Mouse (Mus musculus) 416B (cell line): Measurements from ENCODE around the gene Grb2.

Source experiments
- DNase-seq: peaks from one replicate; pipeline ENCODE4 v3.0.0; 2011; ENCODE audit warnings: low read depth

Grb2 gene

DNA sequence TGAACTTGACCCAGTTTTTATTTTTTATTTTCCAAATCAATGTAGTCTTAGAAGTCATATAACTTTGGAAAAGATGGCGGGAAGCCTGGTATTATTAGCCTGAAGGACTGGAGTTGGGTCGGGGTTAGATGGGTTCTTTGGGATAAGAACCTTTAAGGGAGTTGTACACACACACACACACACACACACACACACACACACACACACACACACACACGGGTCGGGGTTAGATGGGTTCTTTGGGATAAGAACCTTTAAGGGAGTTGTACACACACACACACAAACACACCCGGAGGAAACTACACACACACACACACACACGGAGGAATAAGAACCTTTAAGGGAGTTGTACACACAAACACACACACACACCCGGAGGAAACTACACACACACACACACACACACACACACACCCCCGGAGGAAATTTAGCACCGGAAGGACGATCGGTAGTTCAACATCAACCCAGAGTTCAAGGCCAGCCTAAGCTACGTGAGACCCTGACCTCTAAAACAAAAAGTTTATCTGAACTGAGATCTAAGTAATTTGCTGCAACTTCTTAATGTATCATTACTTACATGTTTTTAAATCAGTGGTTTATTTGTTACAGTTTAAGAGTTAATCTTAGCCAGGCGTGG is 79.8 kb downstream of the Grb2 start:
- DNase-seq, result peak; percentile 78

DNA sequence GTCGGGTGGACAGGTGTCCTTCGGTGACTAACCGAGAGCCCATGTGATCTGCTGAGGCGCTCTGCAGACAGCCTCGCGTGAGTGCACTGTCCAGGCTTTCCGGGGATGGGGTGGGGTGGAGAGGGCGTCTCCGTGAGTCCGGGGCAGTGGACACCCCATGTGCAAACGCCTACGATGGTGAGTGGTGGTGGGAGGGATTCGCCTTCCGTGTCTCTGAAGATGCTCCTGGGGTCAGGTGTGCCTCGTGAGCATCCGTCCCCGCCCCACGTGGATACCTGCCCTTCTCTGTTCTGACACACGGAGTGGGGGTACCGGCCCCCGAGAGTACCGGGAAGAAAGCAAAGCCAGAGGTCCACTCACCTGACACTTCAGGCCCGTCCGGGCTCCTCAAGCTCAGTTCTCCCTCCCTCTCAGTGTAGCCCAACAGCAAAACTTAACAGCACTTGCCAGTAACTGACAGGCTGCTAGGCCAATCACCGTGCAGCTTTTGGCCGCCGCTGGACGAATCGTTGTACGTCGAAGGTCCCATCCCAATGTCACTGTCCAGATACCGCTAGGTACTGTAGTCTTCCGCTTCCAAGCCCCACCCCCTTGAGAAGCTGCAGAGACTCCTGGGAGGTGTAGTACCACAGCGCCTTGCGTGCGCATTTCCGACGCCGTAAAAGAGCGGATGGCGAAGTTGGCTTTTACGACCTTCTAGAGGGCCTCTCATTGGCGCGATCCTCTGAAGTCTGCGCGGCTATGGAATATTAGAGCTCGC is 80.5 kb downstream of the Grb2 start, which contains the start of gene Slc25a19:
Gene Slc25a19, minus strand, starts transcription at position 591 of the 760 bp plus-strand sequence.
- DNase-seq, result peak; percentile 100

DNA sequence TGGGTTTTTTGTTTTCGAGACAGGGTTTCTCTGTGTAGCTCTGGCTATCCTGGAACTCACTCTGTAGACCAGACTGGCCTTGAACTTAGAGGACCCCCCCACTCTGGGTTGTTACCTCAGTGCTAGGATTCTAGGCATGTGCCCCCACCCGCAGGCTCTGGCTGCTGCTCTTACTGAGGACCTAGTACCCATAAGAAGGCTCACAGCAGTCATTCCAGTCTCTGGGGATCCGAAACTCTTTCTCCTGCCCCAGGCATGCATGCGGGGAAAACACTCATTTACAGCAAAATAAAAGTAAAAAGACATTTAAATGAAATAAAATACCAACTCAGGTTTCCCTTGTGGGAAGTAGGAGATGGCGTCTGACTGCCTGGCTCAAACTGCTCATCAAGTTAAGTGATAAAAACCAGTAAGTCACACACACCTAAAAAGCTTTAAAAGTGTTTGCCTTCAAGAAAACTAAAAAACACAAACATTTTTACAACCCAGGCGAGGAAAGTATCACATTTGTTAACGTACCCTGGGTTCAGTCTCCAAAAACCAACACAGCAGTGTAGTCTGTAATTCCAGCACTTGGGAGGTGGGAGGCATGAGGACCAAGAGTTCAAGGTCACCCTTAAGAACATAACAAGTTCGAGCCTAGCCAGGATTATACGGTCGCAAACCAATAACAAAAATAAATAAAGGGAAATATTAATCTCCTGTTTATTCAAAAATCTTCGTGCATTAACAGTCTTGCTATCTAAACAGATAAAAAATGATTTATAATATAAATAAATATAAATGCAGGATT is 81.4 kb downstream of the Grb2 start:
- DNase-seq, result no peak

DNA sequence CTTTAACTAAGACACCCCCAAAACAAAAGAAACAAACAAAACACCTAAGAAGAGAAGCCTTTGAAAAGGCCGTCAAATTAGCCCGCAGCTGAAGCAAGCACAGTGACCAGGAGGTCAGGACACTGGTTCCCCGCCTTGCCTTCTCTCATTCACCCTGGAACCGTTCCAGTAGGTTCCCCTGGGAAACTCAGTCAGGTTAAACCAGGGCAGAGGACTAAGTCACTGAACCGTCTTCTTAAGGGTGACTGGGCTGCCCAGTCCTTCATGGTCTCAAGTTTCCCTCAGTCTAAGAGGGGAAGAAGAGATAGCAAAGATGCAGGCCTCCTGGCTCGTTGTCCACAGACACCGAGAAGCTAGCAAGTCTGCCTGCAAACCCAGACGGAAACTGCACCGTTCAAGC is 82.5 kb downstream of the Grb2 start:
- DNase-seq, result no peak

DNA sequence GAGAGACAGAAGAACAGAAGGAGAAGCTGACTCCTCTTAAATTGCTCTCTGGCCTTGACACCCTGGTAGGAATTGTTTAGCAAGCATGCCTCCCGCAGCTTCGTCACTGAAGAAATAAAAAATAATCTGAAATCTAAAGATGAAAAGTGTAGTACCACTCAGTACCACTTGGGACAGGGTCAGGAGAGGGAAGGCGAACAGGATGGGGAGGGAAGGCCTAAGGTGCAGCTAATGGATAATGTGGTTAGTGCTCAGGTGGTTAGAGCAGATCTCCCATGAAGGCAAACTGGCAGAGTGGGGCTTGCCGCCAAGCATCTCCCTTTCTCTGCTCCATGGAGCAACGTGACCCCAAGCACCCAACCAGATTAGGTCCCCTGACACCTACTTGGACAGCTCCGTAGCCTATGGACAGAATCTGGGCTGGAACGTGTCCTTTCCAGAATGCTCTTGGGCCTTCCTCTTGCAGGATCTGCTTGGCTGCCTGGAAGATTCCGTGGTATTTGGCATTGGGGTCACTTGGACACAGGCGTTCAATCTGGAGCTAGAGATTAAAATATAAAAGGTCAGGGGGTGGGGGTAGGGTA is 84.8 kb downstream of the Grb2 start:
- no peak for DNase-seq

DNA sequence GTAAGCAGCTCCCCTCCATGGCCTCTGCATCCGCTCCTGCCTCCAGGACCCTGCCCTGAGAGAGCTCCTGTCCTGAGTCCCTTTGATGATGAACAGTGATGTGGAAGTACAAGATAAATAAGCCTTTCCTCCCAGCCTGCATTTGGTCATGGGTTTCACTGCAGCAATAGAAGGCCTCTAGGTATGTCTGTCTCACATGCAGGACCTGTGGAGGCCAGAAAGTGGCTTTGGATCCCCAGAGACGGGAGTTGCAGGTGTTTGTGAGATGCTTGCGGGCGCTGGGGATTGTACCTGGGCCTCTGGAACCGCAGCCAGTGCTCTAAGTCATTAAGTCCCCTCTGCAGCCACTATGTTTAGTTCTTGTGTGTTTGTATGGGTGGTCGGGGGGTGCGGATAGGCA is 88.4 kb downstream of the Grb2 start:
- no peak for DNase-seq

DNA sequence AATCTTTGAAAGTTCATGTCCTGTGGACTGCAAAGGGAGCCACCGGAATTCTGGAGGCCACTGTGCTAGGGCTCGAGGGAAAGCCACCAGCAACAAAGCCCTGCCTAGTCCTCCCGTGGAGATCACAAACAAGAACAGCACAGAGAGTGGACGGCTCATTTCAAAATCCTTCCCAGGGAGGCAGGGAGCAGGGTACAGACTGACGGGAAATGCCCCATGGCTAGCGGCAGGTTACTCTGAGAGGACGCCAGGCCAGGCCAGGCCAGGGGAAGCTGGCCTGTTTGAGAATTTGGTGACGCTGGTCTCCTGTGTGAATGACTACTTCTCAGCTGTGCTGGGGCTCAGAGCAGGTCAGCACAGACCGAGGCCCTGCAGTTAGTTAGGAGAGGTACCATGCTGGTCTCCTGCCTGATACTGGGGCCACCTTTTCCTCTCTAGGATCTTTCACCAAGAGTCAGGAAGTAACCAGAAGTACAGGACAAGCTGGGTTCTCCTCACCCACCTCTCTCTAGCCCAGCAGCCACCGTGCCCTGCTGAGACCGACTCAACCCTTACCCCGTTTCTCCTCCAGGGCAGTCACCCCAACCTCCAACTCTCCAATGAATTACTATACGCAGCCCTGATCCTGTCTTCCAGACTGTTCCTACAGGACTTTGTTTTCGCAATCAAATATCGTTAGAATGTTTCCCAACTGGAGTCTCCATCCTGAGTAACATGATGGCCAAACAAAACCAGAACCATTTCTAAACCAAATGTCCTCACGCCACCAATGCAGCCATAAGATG is 89.5 kb downstream of the Grb2 start:
- DNase-seq, result no peak

DNA sequence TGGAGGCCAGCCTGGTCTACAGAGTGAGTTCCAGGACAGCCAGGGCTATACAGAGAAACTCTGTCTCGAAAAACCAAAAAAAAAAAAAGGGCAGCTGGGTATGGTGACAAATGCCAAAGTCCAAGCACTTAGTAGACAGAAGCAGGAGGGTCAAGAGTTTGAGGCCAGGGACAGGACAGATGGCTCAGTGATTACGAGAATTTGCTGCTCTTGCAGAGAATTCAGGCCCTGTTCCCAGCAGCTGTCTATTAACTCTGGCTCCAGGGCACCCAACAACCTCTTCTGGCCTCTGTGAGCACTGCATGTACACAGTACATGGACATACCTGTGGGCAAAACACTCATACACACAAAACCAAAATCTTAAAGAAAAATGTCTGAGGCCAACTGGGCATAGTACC is 90.4 kb downstream of the Grb2 start:
- no peak for DNase-seq

DNA sequence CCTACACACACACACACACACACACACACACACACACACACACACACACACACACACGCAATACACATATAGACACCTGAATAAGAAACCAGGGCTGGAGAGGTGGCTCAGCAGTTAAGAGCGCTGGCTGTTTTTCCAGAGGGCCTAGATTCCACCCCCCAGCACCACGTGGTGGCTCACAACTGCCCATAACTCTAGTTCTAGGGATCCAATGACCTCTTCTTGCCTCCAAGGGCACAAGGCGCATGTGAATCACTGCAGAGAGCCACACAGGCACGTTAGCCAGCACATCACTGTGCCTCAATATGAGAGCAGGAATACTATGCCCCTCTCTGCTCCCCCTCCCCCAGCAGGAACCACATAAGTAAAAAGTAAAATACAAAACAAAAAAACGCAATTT is 91.5 kb downstream of the Grb2 start:
- DNase-seq, result no peak

DNA sequence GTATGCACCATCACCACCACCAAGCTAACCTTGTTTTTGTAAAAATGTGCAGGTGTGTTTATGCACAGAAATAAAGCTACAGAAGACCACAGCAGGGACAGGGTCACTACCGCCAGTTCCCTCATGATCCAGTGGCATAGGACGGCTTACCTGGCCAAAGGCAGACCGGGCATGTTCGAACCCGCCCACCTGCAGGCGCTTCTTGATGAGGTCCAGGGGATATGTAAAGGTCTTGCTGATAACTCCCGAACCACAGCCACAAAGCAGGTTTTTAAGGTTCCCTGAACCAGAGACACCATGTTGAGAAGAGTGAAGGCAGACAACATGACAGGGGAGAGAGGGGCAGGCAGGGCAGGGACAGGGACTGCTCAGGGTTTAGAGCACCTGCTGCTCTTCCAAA is 92.0 kb downstream of the Grb2 start:
- DNase-seq, result no peak

DNA sequence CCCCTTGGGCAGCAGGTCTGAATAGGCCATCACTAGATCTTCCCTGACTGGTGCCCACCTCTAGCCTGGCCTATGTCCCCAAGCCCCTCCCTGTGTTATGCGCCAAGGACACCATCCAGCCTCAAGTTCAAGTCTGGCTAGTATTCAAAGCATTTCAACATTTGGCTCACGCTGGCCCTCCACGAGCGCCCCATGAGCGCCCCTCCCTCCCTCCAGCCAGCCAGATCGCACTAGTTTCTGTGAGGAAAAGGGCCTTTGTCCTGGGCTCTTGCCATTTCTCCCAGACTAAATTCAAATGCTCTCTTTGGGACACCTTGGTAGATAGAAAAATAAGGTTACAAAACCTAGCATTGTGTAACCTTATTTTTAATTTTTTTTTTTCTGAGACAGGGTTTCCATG is 92.5 kb downstream of the Grb2 start:
- DNase-seq, result no peak

DNA sequence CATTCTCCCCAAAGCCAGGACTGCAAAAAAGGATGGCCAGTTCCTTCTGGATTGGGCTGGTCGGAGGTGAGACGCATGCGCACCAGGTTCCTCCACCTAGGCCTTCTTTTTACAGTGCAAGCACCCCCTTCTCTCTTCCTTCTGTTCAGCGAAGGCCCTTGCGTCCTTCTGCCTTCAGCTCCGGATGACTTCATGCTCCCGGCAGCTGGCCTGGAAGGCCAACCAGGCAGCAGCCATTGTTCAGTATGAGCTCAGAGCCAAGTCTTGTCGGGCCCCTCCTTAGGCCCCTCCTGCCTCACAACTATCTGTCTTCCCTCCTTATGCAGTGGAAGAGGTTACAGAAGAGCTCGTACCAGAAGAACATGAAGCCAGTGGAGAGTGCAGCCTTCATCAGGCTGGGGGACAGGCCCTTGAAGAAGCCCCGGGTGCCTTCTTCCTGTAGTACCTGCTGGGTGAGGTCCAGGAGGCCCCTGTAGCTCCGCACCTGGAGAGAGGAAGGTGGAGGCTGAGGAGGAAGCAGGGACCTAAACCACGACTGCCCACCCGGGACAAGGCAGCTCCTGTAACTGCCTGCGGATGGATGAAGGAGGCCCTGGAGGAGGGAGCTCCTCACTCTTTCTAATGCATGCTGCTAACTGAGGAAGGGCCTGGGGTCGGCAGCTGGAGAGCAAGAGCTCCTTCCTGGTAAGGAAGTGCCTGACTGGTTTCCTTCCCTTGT is 93.1 kb downstream of the Grb2 start:
- no peak for DNase-seq

DNA sequence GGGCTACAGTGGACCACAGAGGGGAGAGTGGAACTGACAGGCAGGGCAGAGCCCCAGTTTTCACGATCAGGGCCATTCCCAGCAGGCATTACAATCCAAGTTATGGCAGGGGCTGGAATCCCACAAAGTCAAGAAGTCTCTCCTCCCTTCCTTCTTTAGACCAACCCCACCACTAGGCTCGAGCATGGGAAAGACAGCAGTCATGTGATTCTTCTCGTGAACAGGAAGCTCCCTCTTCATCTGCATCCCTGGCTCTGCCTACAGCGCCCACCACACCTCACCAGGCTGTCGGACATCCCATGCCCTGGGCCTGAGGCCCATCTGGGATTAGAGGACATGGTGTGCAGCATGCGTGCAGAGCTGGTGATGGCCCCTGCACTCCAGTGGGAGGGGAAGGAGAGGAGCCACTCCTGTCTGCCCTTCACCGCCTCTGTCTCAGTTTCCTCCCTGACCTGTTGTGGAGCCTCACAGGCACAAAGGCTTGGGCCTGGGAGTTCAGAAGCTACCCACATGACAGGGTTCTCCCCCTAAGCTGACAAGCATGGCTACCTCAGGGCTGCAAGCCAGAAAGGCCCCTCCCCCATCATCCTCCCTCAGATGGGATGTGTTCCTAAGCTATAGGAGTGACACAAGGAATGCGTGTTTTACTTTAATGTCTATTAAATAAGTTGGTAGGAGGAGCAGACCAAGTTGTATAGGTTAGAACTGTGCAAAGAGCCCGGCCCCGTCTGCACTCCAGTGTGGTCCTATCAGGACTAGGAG is 93.9 kb downstream of the Grb2 start:
- DNase-seq, result no peak

DNA sequence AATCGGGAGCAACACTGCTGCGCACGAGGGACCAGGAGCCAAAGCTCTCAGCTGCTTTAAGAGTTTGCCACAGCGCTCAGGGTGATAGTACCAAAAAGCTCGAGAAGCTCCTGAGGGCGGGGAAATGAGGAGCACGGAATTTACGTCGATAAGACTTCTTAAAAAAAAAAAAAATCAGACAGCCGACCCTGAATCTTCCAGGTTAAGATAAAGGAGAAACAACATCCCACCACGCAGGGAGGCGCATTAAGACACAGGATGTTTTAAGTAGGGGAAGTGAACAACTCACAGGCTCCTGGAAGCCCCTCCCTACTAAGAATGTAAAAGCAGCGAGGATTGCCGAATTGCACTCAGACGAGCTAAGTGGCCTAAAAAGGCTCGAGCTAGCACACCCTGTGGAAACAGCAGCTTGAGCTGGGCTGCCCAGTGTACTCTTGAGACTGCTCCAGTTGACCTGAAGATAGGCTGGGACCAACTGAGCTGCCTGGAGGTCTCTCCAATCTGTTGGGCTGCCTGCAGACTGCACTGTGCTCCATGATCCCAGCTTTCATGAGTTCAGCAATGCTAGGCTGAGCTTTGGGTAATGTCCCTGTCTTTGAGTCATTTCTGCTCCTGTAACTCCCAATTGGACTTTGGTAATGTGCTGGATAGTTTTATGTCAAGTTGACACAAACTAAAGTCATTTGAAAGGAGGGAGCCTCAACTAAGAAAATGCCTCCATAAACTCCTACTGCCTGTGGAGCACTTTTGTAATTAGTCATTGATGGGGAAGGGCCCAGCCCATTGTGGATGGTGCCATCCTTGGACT is 95.1 kb downstream of the Grb2 start:
- DNase-seq, result peak; percentile 73

DNA sequence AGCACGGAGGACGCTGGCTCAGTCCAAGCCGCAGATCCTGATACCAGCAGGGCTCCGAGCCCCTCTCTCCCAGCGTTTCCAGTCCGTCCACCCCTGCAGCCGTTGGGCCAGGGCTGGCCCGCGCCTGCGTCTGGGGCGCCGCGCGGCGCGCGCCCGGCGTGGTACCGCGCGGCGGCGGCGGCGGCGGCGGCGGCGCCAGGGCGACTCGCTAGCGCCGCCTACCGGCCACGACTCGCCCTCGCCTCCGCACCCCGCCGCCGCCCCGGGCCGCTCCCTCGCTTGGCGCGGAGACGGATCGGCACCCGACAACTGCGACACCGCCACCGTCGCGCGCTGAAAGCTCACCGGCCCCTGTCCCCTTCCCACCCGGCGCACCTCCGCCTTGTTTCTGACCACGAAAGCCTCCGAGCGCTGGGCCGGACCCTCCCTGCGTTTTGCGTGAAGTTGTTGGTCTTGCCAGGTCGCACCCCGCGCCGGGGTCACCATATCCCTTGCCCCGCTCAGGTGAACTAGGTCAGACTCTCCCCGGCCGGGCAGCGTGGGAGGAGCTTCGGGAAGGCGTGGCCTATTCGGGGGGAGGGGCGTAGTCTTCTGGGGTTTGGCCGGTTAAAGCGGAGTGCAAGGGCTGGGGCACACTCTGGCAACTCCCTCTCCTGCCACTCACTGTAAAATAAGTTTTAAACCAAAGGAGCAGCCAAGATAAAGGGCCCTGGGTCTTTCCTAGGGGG is 95.8 kb downstream of the Grb2 start, which contains the start of gene Mif4gd:
Gene Mif4gd, minus strand, starts transcription at position 560 of the 728 bp plus-strand sequence.
- DNase-seq, result peak; percentile 92

DNA sequence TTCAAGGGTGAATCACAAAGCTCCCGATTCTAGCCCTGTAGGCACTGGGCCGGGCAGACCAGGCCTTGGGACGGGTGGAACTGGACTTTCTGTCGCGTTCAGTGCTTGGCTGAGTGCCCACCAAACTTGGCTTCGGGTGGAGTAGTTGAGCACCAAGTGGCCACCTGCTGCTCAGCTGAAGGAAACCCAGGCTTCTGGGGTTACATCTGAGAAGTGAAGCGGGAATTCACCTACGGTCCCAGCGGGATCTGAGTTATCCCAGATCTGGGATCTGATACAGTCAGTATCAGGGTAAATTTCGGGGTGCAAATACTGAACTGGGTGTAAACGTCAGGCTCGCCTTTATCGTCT is 96.4 kb downstream of the Grb2 start:
- DNase-seq, result peak; percentile 71

DNA sequence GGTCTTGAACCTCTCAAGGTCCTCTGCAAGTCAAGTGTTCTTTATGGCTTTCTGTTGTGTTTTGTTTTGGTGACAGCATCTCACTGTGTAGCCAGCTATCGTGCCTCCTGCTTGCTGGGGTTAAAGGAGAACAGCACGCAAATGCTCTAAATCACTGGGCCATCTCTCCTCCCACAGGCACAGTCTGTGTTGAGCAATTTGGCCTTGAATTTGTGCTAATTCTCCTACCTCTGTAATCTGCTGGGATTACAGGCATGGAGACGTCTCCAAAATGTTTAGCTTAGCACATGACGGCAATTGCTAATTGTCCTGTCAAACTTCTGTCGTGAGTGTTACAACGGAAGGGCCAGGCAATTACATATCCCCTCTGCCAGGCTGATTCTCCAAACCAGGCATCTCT is 97.2 kb downstream of the Grb2 start:
- no peak for DNase-seq

DNA sequence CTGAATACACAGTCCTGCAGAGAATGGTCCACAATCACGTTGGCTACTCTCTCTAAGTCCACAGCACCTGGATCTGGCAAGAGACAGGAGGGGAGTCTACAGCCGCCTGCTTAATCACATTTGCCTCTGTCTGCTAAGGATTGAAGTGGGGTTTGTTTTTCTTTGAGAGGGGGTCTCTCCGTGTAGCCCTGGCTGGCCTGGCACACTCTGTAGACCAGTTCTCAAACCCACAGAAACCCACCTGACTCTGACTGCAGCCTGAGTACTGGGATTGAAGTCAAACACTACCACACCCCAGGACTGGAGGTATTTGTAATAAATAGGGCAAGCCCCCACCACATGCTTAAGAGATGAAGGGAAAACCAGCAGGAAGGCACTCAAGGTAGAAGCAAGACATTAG is 98.8 kb downstream of the Grb2 start:
- DNase-seq, result no peak
